Mouse (Mus musculus) lung, embryonic 16.5 days (tissue): ENCODE data around the gene Ift22. TPM values are rescaled to one million over a fixed set of nuclear protein-coding genes. Genes with fewer than 3 reads are reported as not detected.

ENCODE experiments used
- ATAC-seq: fragments of 200-750 bp; cut with Nextera tagmentation; 2 replicates; pipeline ENCODE4 v1.8.0; 2017; ENCODE audit warnings: low read depth, mild to moderate bottlenecking, moderate library complexity
- H3K27ac ChIP-seq: fragments of 300-500 bp; sonication (generic); 2 replicates; pipeline ENCODE4 v1.5.1; 2014; ENCODE audit warnings: mild to moderate bottlenecking, control low read depth, low read length
- H3K27me3 ChIP-seq: fragments of 300-500 bp; sonication (generic); 2 replicates; pipeline ENCODE4 v1.6.1; 2014; ENCODE audit warnings: low read depth, low read length, mixed read lengths; ENCODE audit not compliant: control insufficient read depth, insufficient read depth
- H3K36me3 ChIP-seq: fragments of 300-500 bp; sonication (generic); 2 replicates; pipeline ENCODE4 v1.6.1; 2014; ENCODE audit warnings: low read length; ENCODE audit not compliant: control insufficient read depth, insufficient read depth
- H3K4me1 ChIP-seq: fragments of 300-500 bp; sonication (generic); replicated peaks from 2 replicates; pipeline ENCODE4 v1.6.1; 2014; ENCODE audit warnings: low read length, mixed read lengths; ENCODE audit not compliant: control insufficient read depth, insufficient read depth
- H3K4me2 ChIP-seq: fragments of 300-500 bp; sonication (generic); 2 replicates; pipeline ENCODE4 v1.6.1; 2014; ENCODE audit warnings: low read depth, low read length, control low read depth
- H3K4me3 ChIP-seq: fragments of 300-500 bp; sonication (generic); 2 replicates; pipeline ENCODE4 v1.5.1; 2014; ENCODE audit warnings: mild to moderate bottlenecking, low read length, control low read depth
- H3K9ac ChIP-seq: fragments of 300-500 bp; sonication (generic); 2 replicates; pipeline ENCODE4 v1.6.1; 2014; ENCODE audit warnings: low read length, control low read depth
- H3K9me3 ChIP-seq: fragments of 300-500 bp; sonication (generic); 2 replicates; pipeline ENCODE4 v1.6.1; 2016; ENCODE audit warnings: low read length; ENCODE audit not compliant: control insufficient read depth
- WGBS: fragments of 180-500 bp; shearing (Covaris S2); extraction: QIAGEN DNeasy Blood & Tissue Kit; methylation state at CpG from one replicate; pipeline ENCODE4 v1.1.7; 2014; 5-methylcytosine and 5-hydroxymethylcytosine counted together
- polyA plus RNA-seq: library from polyadenylated mRNA; unstranded; fragments of >200 nt; fragmentation: Nextera tagmentation; extraction: Ambion mirVana; gene quantifications from 2 replicates; pipeline ENCODE4 v1.2.1, GENCODE M21; 2015

Gene Ift22
- polyA plus RNA-seq, 1 experiment from 2014 or later: 92.8 TPM

- H3K9me3 ChIP-seq: no peaks in the 10 kb centered on the region
- peak within 1 kb of the TSS; percentile 68 for H3K4me2 ChIP-seq
- no peaks in the 10 kb centered on the region for H3K36me3 ChIP-seq
- H3K27ac ChIP-seq: peak within 1 kb of the TSS; percentile 67
- H3K4me3 ChIP-seq: peak within 1 kb of the TSS; percentile 89
- WGBS: under 1% methylated on average over 23 of the region's 23 CpGs
- peaks cover 9% of the 10 kb centered on the region for H3K4me1 ChIP-seq
- ATAC-seq: peak; percentile 100
- peak within 1 kb of the TSS; percentile 87 for H3K9ac ChIP-seq
- no peaks in the 10 kb centered on the region for H3K27me3 ChIP-seq
These were observed 45.1 kb downstream of the Ift22 start, which contains the start of gene Fis1 for GRCm38 (mm10) chr5:136953015-136953414. TSS of gene Fis1 (plus strand) at chr5:136953275.

DNA sequence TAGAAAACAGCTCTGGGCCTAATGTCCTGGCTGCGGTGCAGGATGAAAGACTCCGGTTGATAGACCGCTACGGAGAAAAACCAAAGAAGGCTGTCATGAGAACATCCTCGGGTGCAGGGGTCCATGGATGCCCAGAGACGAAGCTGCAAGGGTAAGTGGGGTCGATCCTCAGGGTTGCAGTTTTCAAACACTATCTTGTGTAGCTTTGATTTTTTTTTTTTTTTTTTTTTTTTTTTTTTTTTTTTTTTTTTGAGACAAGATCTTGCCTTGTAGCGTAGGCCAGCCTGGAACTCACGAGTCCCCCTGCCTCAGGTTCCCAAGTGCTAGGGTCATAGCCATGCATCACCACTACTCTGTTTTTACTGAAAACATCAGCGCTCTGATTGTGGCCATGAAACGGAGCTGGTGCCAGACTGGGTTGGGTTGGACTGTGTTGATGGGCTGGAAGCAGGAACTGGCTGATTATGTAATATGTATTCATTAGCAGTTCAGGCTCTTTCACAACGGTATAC lies 45.5 kb downstream of the Ift22 start:
- ATAC-seq: peak; percentile 37
- peaks cover 11% of the 10 kb centered on the region for H3K4me1 ChIP-seq
- peak overlapping the region; percentile 87 for H3K9ac ChIP-seq
- WGBS: under 1% methylated on average over 12 of the region's 12 CpGs
- H3K36me3 ChIP-seq: no peaks in the 10 kb centered on the region
- peak overlapping the region; percentile 89 for H3K4me3 ChIP-seq
- no peaks in the 10 kb centered on the region for H3K27me3 ChIP-seq
- H3K27ac ChIP-seq: peak overlapping the region; percentile 67
- peak overlapping the region; percentile 68 for H3K4me2 ChIP-seq
- no peaks in the 10 kb centered on the region for H3K9me3 ChIP-seq

DNA sequence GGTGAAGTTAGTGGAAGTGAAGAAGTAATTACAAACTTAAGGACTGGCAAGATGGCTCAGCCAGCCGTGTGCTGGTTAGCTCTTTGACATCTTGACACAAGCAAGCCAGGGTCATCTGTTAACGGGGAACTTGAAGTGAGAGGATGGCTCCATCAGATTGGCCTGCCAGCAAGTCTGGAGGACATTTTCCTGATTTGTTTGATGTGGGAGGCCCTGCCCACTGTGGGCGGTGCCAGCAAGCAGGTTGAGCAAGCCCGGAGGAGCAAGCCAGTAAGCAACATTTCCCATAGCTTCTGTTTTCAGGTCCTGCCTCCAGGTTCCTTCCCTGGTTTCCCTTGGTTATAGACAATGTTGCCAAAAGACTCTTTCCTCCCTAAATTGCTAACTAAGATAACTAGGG lies 47.7 kb downstream of the Ift22 start:
- no peak overlapping the region for H3K4me2 ChIP-seq
- 70% methylated on average over 4 of the region's 4 CpGs for WGBS
- H3K36me3 ChIP-seq: no peaks in the 10 kb centered on the region
- H3K27me3 ChIP-seq: no peaks in the 10 kb centered on the region
- H3K4me3 ChIP-seq: no peak overlapping the region
- no peaks in the 10 kb centered on the region for H3K9me3 ChIP-seq
- H3K27ac ChIP-seq: no peak overlapping the region
- no peak for ATAC-seq
- peaks cover 18% of the 10 kb centered on the region for H3K4me1 ChIP-seq
- H3K9ac ChIP-seq: no peak overlapping the region

GRCm38 (mm10) chr5:136957250-136957649 lies 49.3 kb downstream of the Ift22 start:
- H3K9me3 ChIP-seq: no peaks in the 10 kb centered on the region
- no peak overlapping the region for H3K4me2 ChIP-seq
- no peaks in the 10 kb centered on the region for H3K36me3 ChIP-seq
- peaks cover 23% of the 10 kb centered on the region for H3K4me1 ChIP-seq
- no peaks in the 10 kb centered on the region for H3K27me3 ChIP-seq
- no peak overlapping the region for H3K4me3 ChIP-seq
- H3K27ac ChIP-seq: no peak overlapping the region
- no peak overlapping the region for H3K9ac ChIP-seq
- 60% methylated on average over 1 of the region's 1 CpGs for WGBS
- ATAC-seq: no peak

DNA sequence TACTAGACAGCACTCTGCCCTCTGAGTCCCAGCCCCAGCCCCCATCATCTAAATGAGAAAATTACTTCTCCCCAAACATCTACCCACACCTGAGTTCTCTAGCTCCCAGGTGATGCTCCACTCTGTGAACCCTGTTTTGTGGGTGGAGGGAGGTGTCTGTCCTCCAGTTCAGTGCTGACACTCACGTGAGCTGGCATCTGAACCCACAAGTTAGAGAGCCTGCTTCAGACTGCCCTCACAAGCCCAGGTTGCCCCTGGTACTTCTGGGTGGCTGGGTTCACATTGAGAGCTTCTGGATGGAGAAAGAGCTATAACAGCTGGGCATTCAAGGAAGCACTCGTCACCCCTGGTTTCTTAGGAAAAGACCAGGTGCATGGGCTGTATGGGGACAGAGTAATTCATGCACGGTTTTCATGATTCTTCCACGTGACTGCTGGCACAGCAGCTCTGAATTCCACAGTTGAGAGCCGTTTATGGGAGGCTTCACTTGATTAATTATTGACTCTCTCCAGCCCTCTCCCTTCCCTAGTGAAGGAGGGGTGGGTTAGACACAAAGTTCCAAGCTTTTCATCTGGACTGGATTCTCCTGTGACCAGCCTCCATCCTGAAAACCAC lies 51.1 kb downstream of the Ift22 start:
- Histone ChIP-seq H3K9me3 (no peaks in the 10 kb centered on the region), H3K4me3 (no peak overlapping the region), H3K4me1 (peaks cover 27% of the 10 kb centered on the region), H3K27me3 (no peaks in the 10 kb centered on the region), H3K36me3 (peaks cover 9% of the 10 kb centered on the region), H3K9ac (peak overlapping the region; percentile 17; the same call in 1 of the 2 replicates), H3K27ac (peak overlapping the region; percentile 90), H3K4me2 (peak overlapping the region; percentile 24; the same call in 1 of the 2 replicates)
- peak; percentile 44 for ATAC-seq
- 37% methylated on average over 5 of the region's 5 CpGs for WGBS

- WGBS: 82% methylated on average over 6 of the region's 6 CpGs
- Histone ChIP-seq H3K9me3 (no peaks in the 10 kb centered on the region), H3K36me3 (peaks cover 15% of the 10 kb centered on the region), H3K27me3 (no peaks in the 10 kb centered on the region), H3K4me3 (no peak overlapping the region), H3K9ac (no peak overlapping the region), H3K4me1 (peaks cover 24% of the 10 kb centered on the region), H3K4me2 (no peak overlapping the region), H3K27ac (0 out of 2 replicates have a peak overlapping the region, but pooled peaks have one; percentile 45)
- ATAC-seq: no peak
These were observed 52.1 kb downstream of the Ift22 start for GRCm38 (mm10) chr5:136960053-136960452.

DNA sequence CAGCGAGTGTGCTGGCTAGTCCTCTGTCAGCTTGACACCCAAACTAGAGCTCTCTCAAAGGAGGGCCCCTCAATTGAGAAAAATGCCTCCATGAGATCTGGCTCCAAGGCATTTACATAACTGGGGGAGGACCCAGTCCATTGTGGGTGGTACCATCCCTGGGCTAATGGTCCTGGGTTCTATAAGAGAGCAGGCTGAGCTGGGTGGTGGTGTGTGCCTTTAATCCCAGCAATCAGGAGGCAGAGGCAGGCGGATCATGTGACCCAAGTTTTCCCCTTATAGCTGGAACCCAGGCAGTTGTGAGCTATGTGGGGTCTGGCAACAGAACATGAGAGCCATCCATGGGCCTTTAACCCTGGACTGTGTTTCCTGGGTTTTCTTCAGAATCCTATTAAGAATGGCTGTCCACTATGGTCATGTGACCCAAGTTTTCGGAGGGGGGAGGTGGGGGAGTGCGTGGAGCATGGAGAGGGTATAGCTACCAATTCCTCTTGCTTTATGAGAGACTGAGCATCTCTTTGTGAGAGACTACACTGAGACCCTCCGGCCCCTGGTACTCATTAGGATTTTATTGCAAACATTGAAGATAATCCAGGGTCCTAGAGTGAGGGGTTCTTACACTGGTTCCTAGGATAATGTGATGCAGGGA lies 53.5 kb downstream of the Ift22 start:
- no peaks in the 10 kb centered on the region for H3K27me3 ChIP-seq
- WGBS: 28% methylated on average over 5 of the region's 5 CpGs
- H3K9me3 ChIP-seq: no peaks in the 10 kb centered on the region
- ATAC-seq: peak; percentile 9
- peak overlapping the region; percentile 66 for H3K4me3 ChIP-seq
- H3K9ac ChIP-seq: peak overlapping the region; percentile 72
- H3K4me2 ChIP-seq: peak overlapping the region; percentile 63
- H3K36me3 ChIP-seq: peaks cover 24% of the 10 kb centered on the region
- peaks cover 29% of the 10 kb centered on the region for H3K4me1 ChIP-seq
- H3K27ac ChIP-seq: peak overlapping the region; percentile 48; the same call in 1 of the 2 replicates

- WGBS: 0% methylated on average over 20 of the region's 20 CpGs
- Histone ChIP-seq H3K36me3 (peaks cover 24% of the 10 kb centered on the region), H3K27ac (peak overlapping the region; percentile 75), H3K4me2 (peak overlapping the region; percentile 63), H3K9me3 (no peaks in the 10 kb centered on the region), H3K9ac (peak overlapping the region; percentile 72), H3K4me3 (peak overlapping the region; percentile 66), H3K27me3 (no peaks in the 10 kb centered on the region), H3K4me1 (peaks cover 35% of the 10 kb centered on the region)
- peak; percentile 91 for ATAC-seq
These were observed 54.1 kb downstream of the Ift22 start for GRCm38 (mm10) chr5:136961983-136962461.

DNA sequence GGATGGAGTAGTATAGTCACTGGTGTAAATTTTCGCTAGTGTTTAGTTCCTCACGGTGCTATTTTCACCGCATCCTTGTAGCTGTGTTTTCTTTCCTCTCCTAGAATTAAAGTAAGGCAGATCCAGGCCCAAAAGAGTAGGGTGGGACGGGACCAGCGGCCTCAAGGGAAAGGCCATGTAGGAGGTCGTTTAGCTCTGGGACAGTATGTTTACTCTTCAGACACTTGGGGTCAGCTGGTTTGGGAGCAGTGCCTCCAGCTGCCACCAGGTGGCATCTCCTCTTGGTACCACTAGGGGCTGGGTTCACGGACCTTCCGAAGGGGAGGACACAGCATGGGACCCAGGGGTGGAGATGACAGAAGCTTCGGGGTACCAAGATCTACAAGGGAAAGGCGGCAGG lies 54.6 kb downstream of the Ift22 start:
- Histone ChIP-seq H3K36me3 (peaks cover 24% of the 10 kb centered on the region), H3K9me3 (no peaks in the 10 kb centered on the region), H3K4me1 (peaks cover 37% of the 10 kb centered on the region), H3K27ac (peak overlapping the region; percentile 75), H3K27me3 (no peaks in the 10 kb centered on the region), H3K4me2 (peak overlapping the region; percentile 63), H3K9ac (peak overlapping the region; percentile 72), H3K4me3 (peak overlapping the region; percentile 66)
- peak; percentile 66 for ATAC-seq
- WGBS: 2% methylated on average over 10 of the region's 10 CpGs
